Mouse (Mus musculus) forebrain, embryonic 13.5 days (tissue): ENCODE data around the gene Ccdc36. TPM values are rescaled to one million over a fixed set of nuclear protein-coding genes. Genes with fewer than 3 reads are reported as not detected.

Source experiments
- ATAC-seq: fragments of 200-750 bp; cut with Nextera tagmentation; 2 replicates; pipeline ENCODE4 v1.8.0; 2017
- H3K27ac ChIP-seq: fragments of 300-500 bp; sonication (generic); 2 replicates; pipeline ENCODE4 v1.5.1; 2015; ENCODE audit warnings: inconsistent platforms, mild to moderate bottlenecking, moderate library complexity
- H3K27me3 ChIP-seq: fragments of 300-500 bp; sonication (generic); 2 replicates; pipeline ENCODE4 v1.6.1; 2015; ENCODE audit warnings: mild to moderate bottlenecking, inconsistent platforms
- H3K36me3 ChIP-seq: fragments of 300-500 bp; sonication (generic); 2 replicates; pipeline ENCODE4 v1.6.1; 2015; ENCODE audit warnings: mild to moderate bottlenecking, inconsistent platforms; ENCODE audit not compliant: poor library complexity, severe bottlenecking
- H3K4me1 ChIP-seq: fragments of 300-500 bp; sonication (generic); 2 replicates; pipeline ENCODE4 v1.6.1; 2015; ENCODE audit warnings: inconsistent platforms
- H3K4me2 ChIP-seq: fragments of 300-500 bp; sonication (generic); 2 replicates; pipeline ENCODE4 v1.6.1; 2015; ENCODE audit warnings: inconsistent platforms, mild to moderate bottlenecking, moderate library complexity
- H3K4me3 ChIP-seq: fragments of 300-500 bp; sonication (generic); 2 replicates; pipeline ENCODE4 v1.5.1; 2015; ENCODE audit warnings: mild to moderate bottlenecking, inconsistent platforms
- H3K9ac ChIP-seq: fragments of 300-500 bp; sonication (generic); 2 replicates; pipeline ENCODE4 v1.6.1; 2015; ENCODE audit warnings: mild to moderate bottlenecking, inconsistent platforms
- H3K9me3 ChIP-seq: fragments of 300-500 bp; sonication (generic); replicated peaks from 2 replicates; pipeline ENCODE4 v1.6.1; 2016; ENCODE audit warnings: inconsistent platforms
- WGBS: fragments of 180-500 bp; shearing (Covaris S2); methylation state at CpG from one replicate; pipeline ENCODE4 v1.1.7; 2015; 5-methylcytosine and 5-hydroxymethylcytosine counted together
- polyA plus RNA-seq: library from polyadenylated mRNA; unstranded; fragments of >200 nt; fragmentation: Nextera tagmentation; extraction: Ambion mirVana; gene quantifications from 2 replicates; pipeline ENCODE4 v1.2.1, GENCODE M21; 2015

The Ccdc36 gene
- polyA plus RNA-seq: 1.1 and 1.2 TPM in 2 replicates

- no peak within 1 kb of the TSS for H3K4me3 ChIP-seq
- H3K27me3 ChIP-seq: no peaks in the 10 kb centered on the region
- H3K9me3 ChIP-seq: no peaks in the 10 kb centered on the region
- no peak for ATAC-seq
- H3K9ac ChIP-seq: no peak within 1 kb of the TSS
- no peak within 1 kb of the TSS for H3K27ac ChIP-seq
- H3K4me1 ChIP-seq: no peaks in the 10 kb centered on the region
- H3K36me3 ChIP-seq: no peaks in the 10 kb centered on the region
- no peak within 1 kb of the TSS for H3K4me2 ChIP-seq
Measured at GRCm38 (mm10) chr9:108428384-108428783, at the start of gene Ccdc36. Gene Ccdc36, minus strand, starts transcription at chr9:108428484.

- H3K4me3 ChIP-seq: no peak overlapping the region
Measured at GRCm38 (mm10) chr9:108474528-108474927, 46.2 kb upstream of the Ccdc36 start.

GRCm38 (mm10) chr9:108469845-108470244 lies 41.6 kb upstream of the Ccdc36 start:
- H3K27me3 ChIP-seq: no peaks in the 10 kb centered on the region
- no peak for ATAC-seq
- H3K4me1 ChIP-seq: no peaks in the 10 kb centered on the region
- H3K36me3 ChIP-seq: peaks cover 26% of the 10 kb centered on the region
- WGBS: 83% methylated on average over 4 of the region's 4 CpGs
- H3K9me3 ChIP-seq: no peaks in the 10 kb centered on the region
- H3K4me3 ChIP-seq: no peak overlapping the region
- no peak overlapping the region for H3K27ac ChIP-seq
- H3K9ac ChIP-seq: no peak overlapping the region
- H3K4me2 ChIP-seq: no peak overlapping the region

More at GRCm38 (mm10) chr9:108474528-108474927, 46.2 kb upstream of the Ccdc36 start:
- no peak overlapping the region for H3K27ac ChIP-seq
- H3K4me2 ChIP-seq: no peak overlapping the region
- H3K27me3 ChIP-seq: no peaks in the 10 kb centered on the region
- no peaks in the 10 kb centered on the region for H3K9me3 ChIP-seq
- WGBS: 79% methylated on average over 1 of the region's 1 CpGs
- no peak for ATAC-seq
- H3K9ac ChIP-seq: no peak overlapping the region
- H3K36me3 ChIP-seq: no peaks in the 10 kb centered on the region
- peaks cover 11% of the 10 kb centered on the region for H3K4me1 ChIP-seq

GRCm38 (mm10) chr9:108469430-108469829 lies 41.1 kb upstream of the Ccdc36 start:
- Histone ChIP-seq H3K9me3 (no peaks in the 10 kb centered on the region), H3K4me3 (no peak overlapping the region), H3K27me3 (no peaks in the 10 kb centered on the region), H3K27ac (no peak overlapping the region), H3K9ac (no peak overlapping the region), H3K4me2 (no peak overlapping the region), H3K4me1 (no peaks in the 10 kb centered on the region), H3K36me3 (peaks cover 30% of the 10 kb centered on the region)
- WGBS: 87% methylated on average over 5 of the region's 5 CpGs
- ATAC-seq: no peak

DNA sequence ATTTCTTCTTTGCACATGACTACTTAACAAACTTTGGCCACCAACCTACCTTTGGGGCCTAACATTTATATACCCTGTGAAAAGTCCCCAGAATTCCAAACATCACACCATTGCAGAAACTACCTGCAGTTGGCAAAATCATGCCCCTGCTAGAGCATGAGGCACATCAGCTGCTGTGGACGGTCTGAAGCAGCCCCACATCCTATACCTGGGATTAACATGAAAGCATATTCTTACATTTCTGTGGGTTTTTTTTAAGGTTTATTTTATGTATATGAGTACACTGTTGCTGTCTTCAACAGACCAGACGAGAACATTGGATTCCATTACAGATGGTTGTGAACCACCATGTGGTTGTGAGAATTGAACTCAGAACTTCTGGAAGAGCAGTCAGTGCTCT lies 37.9 kb upstream of the Ccdc36 start:
- no peak overlapping the region for H3K4me2 ChIP-seq
- no peaks in the 10 kb centered on the region for H3K27me3 ChIP-seq
- H3K4me1 ChIP-seq: peaks cover 10% of the 10 kb centered on the region
- no peak overlapping the region for H3K4me3 ChIP-seq
- no peak for ATAC-seq
- H3K36me3 ChIP-seq: peaks cover 47% of the 10 kb centered on the region
- H3K27ac ChIP-seq: no peak overlapping the region
- no peak overlapping the region for H3K9ac ChIP-seq
- H3K9me3 ChIP-seq: no peaks in the 10 kb centered on the region
- 90% methylated on average over 2 of the region's 2 CpGs for WGBS

DNA sequence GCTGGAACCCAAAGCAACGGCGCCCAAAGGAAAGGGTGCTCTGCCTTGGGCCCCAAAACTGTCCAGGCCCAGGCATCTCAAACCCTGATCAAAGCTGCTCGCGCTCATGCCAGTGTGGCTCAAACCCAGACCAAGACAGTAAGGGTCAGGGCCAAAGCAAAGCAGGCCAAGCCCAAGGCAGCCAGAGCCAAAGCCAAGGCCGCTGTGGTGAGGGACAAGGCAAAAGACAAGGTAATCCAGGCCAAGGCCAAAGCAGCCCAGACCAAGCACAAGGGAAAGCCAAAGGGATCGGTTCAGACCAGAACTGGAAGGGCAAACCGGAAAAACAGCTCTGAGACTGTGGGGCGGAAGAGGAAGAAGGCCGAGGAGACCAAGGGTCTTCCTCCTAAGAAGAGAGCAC lies 35.4 kb upstream of the Ccdc36 start:
- no peak overlapping the region for H3K27ac ChIP-seq
- ATAC-seq: no peak
- H3K36me3 ChIP-seq: peaks cover 47% of the 10 kb centered on the region
- H3K9me3 ChIP-seq: no peaks in the 10 kb centered on the region
- no peak overlapping the region for H3K4me2 ChIP-seq
- no peak overlapping the region for H3K4me3 ChIP-seq
- no peaks in the 10 kb centered on the region for H3K27me3 ChIP-seq
- peaks cover 18% of the 10 kb centered on the region for H3K4me1 ChIP-seq
- no peak overlapping the region for H3K9ac ChIP-seq
- WGBS: 97% methylated on average over 9 of the region's 9 CpGs

GRCm38 (mm10) chr9:108462192-108462591 lies 33.9 kb upstream of the Ccdc36 start:
- no peak overlapping the region for H3K4me3 ChIP-seq
- ATAC-seq: no peak

DNA sequence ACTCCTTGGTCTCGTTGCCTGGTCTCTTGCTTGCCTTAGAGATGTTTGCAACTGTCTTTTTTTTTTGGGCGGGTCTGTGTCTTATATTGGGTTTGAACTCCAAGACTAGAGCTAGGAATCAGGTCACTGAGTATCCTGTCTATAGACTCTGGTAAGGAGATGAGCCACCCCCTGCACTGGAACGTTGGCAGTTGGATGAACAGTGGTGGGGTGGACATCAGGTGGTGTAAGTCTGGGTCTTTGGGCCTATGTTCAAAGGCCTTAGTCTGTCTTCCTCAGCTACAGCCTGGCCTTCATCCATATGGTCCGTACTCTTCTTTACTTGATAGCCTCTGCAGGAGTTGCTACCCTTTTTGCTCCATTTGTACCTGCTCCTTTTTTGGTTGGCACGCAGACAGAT lies 33.4 kb upstream of the Ccdc36 start:
- Histone ChIP-seq H3K9me3 (no peaks in the 10 kb centered on the region), H3K4me3 (peak overlapping the region; percentile 85), H3K9ac (peak overlapping the region; percentile 79), H3K27ac (no peak overlapping the region), H3K4me1 (peaks cover 18% of the 10 kb centered on the region), H3K27me3 (no peaks in the 10 kb centered on the region), H3K36me3 (peaks cover 38% of the 10 kb centered on the region), H3K4me2 (peak overlapping the region; percentile 85)
- WGBS: 90% methylated on average over 5 of the region's 5 CpGs
- ATAC-seq: no peak

More at GRCm38 (mm10) chr9:108462192-108462591, 33.9 kb upstream of the Ccdc36 start:
- peaks cover 43% of the 10 kb centered on the region for H3K36me3 ChIP-seq
- H3K9me3 ChIP-seq: no peaks in the 10 kb centered on the region
- H3K9ac ChIP-seq: no peak overlapping the region
- 89% methylated on average over 10 of the region's 10 CpGs for WGBS
- no peak overlapping the region for H3K27ac ChIP-seq
- no peaks in the 10 kb centered on the region for H3K27me3 ChIP-seq
- H3K4me2 ChIP-seq: peak overlapping the region; percentile 85
- peaks cover 18% of the 10 kb centered on the region for H3K4me1 ChIP-seq

DNA sequence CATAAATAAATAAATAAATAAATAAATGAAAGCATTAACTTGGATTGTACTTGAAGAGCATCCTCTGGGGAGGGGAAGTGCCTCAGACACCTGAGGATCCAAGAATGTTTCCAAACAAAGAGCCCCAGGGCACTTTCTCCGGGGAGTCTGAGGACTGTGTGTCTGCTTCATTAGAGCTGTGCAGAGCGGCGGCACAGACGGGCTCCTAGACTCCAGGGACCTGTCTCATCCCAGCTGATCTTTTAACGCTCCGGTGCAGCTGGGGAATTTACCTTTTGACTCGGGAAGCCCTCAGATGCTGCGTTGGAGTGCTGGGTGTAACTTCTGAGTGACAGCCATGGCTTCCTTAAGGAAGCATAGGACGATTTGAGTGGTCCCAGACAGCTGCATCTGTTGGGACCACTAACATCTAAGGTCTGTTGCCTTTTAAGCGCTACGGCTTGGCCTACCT lies 32.9 kb upstream of the Ccdc36 start, which contains the start of gene Klhdc8b:
Klhdc8b (minus strand) TSS at position 401 of the 451 bp plus-strand sequence.
- Histone ChIP-seq H3K4me1 (peaks cover 18% of the 10 kb centered on the region), H3K36me3 (peaks cover 34% of the 10 kb centered on the region), H3K4me3 (peak within 1 kb of the TSS; percentile 85), H3K27ac (peak within 1 kb of the TSS; percentile 72), H3K9me3 (no peaks in the 10 kb centered on the region), H3K9ac (peak within 1 kb of the TSS; percentile 79), H3K4me2 (peak within 1 kb of the TSS; percentile 85), H3K27me3 (no peaks in the 10 kb centered on the region)
- ATAC-seq: peak; percentile 20; the same call in 1 of the 2 replicates
- 23% methylated on average over 11 of the region's 11 CpGs for WGBS

GRCm38 (mm10) chr9:108460319-108461178 lies 32.3 kb upstream of the Ccdc36 start, which contains the start of gene Ccdc71:
Gene Ccdc71, plus strand, starts transcription at chr9:108460527.
- H3K9me3 ChIP-seq: no peaks in the 10 kb centered on the region
- peak within 1 kb of the TSS; percentile 79 for H3K9ac ChIP-seq
- H3K27ac ChIP-seq: peak within 1 kb of the TSS; percentile 72
- WGBS: under 1% methylated on average over 52 of the region's 52 CpGs
- no peaks in the 10 kb centered on the region for H3K27me3 ChIP-seq
- peaks cover 18% of the 10 kb centered on the region for H3K4me1 ChIP-seq
- ATAC-seq: peak; percentile 85
- H3K4me3 ChIP-seq: peak within 1 kb of the TSS; percentile 85
- H3K36me3 ChIP-seq: peaks cover 28% of the 10 kb centered on the region
- peak within 1 kb of the TSS; percentile 85 for H3K4me2 ChIP-seq

- peaks cover 22% of the 10 kb centered on the region for H3K36me3 ChIP-seq
- ATAC-seq: peak; percentile 27
- H3K9ac ChIP-seq: no peak overlapping the region
- peaks cover 18% of the 10 kb centered on the region for H3K4me1 ChIP-seq
- H3K9me3 ChIP-seq: no peaks in the 10 kb centered on the region
- H3K27me3 ChIP-seq: no peaks in the 10 kb centered on the region
- peak overlapping the region; percentile 72; the same call in 1 of the 2 replicates for H3K27ac ChIP-seq
- H3K4me3 ChIP-seq: peak overlapping the region; percentile 85
- H3K4me2 ChIP-seq: peak overlapping the region; percentile 85
- 90% methylated on average over 1 of the region's 1 CpGs for WGBS
Measured at GRCm38 (mm10) chr9:108459939-108460318, 31.6 kb upstream of the Ccdc36 start.

- peaks cover 35% of the 10 kb centered on the region for H3K4me1 ChIP-seq
- H3K4me2 ChIP-seq: no peak overlapping the region
- no peak overlapping the region for H3K9ac ChIP-seq
- H3K27me3 ChIP-seq: no peaks in the 10 kb centered on the region
- no peak for ATAC-seq
- no peaks in the 10 kb centered on the region for H3K9me3 ChIP-seq
- no peak overlapping the region for H3K27ac ChIP-seq
- WGBS: 86% methylated on average over 10 of the region's 10 CpGs
- H3K36me3 ChIP-seq: no peaks in the 10 kb centered on the region
- no peak overlapping the region for H3K4me3 ChIP-seq
Measured at GRCm38 (mm10) chr9:108456953-108457352, 28.7 kb upstream of the Ccdc36 start.
